Mouse (Mus musculus): ENCODE data around the gene Sppl2c.

DNA sequence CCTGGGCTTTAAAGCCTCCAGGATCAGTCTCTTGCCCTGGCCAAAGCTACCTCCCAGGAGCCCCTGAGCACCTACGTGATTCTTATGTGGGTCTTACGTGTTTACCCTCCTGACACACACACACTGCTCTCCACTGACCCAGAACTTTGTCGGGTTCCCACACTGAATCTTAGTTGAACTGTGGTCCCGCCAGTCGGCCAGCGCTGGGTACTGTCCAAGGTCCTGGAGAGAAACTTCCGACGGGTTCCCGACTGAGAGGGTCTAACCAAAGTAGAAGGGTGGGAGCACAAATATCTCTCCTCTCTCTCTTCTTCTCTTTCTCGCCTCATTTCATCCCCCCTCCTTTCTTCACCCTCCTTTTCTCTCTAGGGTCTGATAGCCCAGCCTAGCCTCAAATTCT is 11.7 kb downstream of the Sppl2c start:
- TF ChIP-seq POLR2A (IDR thresholded peaks at IDR 0.05; ENCODE audit: insufficient read depth, low read depth, low read length) = no peak
- no peak for TF ChIP-seq CTCF (IDR thresholded peaks at IDR 0.05; ENCODE audit: insufficient read depth, low read depth, low read length)
